Mouse (Mus musculus) megakaryocyte progenitor cell, adult 5-6 weeks (primary cell): ENCODE data around the gene Ifrd2. TPM values are rescaled to one million over a fixed set of nuclear protein-coding genes. Genes with fewer than 3 reads are reported as not detected.

ENCODE experiments used
- ATAC-seq: replicated peaks from 2 replicates; pipeline ENCODE4 v1.8.0; 2016; ENCODE audit warnings: mild to moderate bottlenecking, moderate TSS enrichment, inconsistent platforms; ENCODE audit not compliant: poor library complexity
- total RNA-seq, 2 experiments: library from RNA; stranded (forward) in 1 of 2; stranded (reverse) in 1 of 2; fragments of 157-497, 149-512 nt in 1 of 2; fragments of 200-1000 nt in 1 of 2; gene quantifications; 2 replicates each; pipeline versions ENCODE4 v1.2.3 to v1.2.4; 2015 to 2017

The Ifrd2 gene
- total RNA-seq (2015) (68.0 and 93.4 TPM in 2 replicates), total RNA-seq (2017) (31.5 and 72.4 TPM in 2 replicates)

DNA sequence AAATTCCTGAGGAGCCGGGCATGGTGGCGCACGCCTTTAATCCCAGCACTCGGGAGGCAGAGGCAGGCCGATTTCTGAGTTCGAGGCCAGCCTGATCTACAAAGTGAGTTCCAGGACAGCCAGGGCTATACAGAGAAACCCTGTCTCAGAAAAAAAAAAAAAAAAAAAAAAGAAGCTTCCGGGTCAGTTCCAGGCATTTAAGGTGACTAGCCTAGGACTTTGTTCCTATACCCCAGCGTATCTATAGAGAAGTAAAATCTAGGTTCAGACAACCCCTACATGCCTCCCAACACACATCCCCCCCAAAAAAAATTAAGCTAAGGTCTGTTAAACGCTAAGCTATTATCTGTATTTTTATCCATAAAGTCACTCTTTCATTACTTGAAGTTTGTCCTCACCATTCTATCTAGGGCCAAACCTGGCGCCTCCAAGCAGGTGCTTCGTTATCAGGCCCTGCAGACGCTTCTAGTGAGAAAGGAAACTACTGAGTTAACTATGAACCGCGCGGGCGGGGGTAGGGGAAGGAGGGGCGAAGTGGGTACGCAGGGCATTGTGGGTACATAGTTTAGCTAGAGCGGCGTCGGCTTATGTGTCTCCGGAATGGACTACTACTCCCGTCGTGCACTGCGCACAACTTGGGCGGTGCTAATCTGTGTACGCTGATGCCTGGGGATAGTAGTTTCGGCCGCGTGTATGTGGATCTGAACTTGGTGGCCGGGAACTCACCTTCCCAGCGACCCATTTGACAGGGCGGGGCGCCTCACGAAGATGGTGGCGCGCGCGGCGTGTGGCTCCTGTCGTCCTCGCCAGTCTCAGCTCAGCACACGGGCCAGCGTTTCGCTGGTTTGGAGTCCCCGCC lies at the start of gene Ifrd2:
Ifrd2 (plus strand) TSS at position 669 of the 859 bp plus-strand sequence.
- ATAC-seq, result peak; percentile 86

DNA sequence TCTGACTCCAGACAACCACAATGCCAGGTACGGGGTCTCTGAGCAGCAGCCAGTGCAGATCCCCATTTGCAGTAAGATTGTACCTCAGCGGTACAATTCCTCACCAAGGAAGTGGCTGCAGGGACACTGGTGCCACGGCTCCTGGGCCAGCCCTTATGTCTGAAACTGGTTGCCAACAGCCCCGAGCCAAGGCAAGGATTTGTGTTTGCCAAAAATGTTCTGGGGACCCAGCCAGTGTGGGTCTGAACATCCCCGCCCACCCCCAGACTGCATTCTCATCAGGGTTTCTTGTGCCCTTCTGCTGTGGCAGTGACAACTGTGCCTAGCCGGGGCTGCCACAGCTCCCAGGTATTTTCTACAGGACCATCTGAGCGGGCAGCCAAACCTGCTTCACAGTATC lies 49.2 kb upstream of the Ifrd2 start:
- ATAC-seq, result no peak

DNA sequence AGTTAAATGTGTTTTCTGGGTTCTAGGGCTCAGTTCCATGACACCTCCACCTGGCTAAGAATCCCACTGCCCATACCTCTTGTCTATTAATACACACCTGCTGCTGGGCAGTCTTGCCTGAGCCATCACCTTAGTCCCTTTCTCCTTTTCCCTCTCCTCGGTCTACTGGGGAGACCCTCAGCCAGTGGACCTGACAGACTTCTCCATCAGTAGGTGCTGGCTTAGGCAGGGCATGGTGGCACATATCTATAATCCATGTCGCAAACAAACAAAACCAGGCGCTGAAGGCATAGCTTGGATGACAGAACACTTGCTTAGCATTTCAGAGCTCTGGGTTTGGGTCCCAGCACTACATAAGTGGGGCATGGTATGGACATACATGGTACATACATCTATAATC lies 48.7 kb upstream of the Ifrd2 start:
- ATAC-seq, result no peak

DNA sequence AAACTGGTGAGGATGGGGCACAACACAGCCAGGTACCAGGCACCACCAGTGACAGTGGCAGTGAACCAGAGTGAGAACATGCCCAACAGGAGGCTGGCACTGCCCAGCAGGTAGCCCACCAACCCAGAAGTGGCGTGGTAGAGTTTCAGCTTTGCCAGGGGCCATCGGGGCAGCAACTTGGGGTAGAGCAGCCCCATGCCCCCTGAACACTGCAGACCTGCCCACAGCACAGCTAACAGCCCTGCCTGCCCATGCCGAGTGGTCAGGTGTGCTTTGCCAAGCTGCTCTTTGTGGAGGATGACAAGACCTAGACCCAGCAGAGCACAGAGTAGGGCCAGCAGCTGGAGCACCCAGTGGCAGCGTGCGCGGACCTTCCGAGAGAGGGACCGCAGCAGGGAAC lies 47.5 kb upstream of the Ifrd2 start:
- ATAC-seq, result no peak

DNA sequence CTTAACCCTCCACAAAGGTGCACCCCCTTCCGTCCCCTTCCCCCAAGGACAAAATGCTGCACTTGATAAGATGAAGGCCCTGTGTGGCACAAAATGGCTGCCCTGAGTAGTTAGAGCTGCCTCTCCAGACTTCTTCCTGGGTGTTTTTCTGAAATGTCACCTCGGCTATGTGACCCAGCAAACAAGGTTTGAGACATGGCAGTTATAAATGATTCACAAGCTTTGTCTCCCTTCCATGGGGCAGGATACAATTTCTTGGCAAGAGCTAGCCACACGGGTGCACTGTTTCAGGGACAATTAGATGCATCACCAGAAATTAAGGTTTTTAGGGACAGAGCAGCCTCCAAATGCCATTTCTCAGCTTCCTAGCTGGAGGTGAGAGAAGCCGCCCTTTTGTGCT lies 47.0 kb upstream of the Ifrd2 start:
- ATAC-seq, result no peak

DNA sequence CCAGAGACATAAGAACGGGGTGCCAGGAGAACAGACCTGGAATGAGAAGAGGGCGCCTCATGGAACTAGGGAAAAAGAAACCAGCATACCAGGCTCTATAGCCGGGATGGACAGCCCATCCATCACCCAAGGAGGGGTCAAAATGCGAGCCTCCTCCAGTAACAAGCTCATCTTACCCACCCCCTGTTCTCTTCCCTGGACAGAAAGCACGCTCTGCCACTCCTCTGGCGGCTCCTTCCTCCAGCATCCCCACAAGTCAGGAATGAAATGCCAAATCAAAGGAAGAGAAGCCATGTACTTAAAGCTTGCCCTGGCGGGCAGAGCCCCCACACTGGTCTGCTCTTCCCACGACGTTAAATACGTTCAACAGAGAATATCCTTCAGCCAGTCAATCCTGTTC lies 46.4 kb upstream of the Ifrd2 start:
- ATAC-seq, result no peak

DNA sequence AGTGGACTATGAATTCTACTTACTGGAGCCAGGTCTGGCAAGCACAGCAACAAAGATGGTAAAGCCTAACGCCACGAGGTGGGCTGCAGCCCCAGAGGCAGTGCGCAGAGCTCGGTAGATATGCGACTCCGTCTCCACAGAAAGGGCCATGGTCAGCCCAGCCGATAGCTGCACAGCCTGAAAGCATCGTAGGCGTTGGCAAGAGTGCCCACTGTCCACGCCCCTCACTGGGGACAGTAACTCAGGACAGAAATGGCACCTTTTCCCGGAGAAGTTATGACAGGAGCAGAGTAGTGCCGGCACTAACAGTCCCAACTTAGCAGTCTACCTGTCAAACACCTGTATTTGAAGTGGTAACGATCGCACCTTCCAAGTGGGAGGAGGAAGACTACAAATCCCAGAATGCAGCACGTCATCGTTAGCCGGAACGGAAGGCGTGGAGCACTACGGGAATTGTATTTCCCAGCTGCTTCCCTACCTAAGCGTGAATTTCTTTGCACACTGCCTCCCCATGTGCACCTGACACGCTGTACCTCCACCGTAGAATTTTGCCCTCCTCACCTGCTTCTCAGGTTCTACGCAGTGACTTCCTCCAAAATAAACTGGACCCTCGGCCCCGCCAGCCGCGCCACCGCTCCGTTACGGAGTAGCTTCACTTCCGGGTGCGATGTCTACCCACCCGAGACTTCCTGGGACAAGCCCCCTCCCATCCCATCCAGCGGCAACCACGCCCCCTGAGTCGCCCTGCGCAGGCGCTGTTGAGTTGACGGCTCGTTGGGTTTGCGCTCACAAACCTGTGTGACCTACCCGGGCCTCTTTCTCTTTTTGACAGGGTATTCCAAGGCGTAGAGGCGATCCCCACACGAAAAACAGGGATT lies 45.7 kb upstream of the Ifrd2 start, which contains the start of the genes Cyb561d2 and Nprl2:
Cyb561d2 (minus strand) TSS at position 720 of the 878 bp plus-strand sequence.
Nprl2 (plus strand) TSS at position 753 of the 878 bp plus-strand sequence.
- peak; percentile 83 for ATAC-seq

DNA sequence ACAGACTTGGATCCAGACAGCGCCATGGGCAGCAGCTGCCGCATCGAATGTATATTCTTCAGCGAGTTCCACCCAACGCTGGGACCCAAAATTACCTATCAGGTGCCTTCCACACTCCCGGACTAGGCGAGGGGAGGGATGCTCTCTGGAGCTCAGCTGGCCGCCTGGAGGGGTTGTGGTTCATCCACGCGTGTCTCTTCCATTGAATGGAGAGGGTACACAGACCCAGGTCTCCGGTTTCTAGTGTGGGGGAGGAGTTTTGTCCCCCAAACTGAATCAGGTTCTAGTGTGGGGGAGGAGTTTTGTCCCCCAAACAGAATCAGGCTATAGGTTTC lies 45.1 kb upstream of the Ifrd2 start:
- 0 out of 2 replicates have a peak, but pooled peaks have one; percentile 0 for ATAC-seq

DNA sequence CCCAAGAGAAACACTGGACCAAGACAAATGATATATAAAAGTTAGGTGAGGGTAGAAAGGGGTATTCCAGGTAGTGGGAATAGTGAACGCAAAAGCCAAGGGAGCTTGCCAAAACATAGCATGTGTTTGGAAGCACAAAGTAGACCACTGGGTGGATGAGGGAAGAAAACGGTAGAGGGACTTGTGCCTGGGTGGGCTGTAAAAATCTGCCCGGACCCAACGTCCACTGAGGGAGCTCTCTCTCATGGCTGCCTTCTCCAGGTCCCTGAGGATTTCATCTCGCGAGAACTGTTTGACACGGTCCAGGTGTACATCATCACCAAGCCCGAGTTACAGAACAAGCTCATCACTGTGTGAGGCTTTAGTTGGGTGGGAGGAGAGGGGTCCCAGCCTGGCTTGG lies 44.7 kb upstream of the Ifrd2 start:
- no peak for ATAC-seq

DNA sequence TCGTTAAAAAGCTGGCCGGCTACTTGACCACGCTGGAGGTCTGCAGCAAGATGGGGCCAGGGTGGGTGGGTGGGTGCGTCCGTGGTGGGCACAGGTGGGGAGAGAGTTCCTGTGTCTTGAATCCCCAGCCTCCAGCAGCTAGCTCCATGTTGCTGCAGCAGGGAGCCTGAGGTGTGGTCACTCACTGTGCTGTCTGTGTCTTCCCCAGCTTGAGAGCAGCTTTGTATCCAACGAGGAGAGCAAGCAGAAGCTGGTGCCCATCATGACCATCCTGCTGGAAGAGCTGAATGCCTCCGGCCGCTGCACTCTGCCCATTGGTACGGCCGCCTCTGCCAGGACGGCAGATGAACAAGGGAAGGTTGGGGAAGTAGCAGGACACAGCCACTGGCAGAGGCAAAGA lies 44.1 kb upstream of the Ifrd2 start:
- ATAC-seq, result no peak

DNA sequence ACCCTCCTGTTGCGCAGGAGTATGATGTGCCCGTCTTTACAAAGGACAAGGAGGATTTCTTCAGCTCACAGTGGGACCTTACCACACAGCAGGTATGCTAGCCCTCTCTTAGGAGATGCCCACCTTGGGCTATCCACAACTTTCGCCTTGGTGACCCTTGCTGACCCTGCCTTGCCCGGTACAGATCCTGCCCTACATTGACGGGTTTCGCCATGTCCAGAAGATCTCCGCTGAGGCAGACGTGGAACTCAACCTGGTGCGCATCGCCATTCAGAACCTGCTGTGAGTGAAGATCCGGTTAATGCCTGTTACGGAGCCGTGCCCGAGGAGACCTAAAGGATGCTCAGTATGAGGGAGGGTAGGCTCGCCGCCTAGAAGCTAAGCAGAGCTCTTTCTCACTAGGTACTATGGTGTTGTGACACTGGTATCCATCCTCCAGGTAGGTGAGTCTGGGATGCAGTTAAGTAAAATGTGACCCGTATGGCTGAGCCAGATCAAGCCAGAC lies 43.2 kb upstream of the Ifrd2 start:
- no peak for ATAC-seq

DNA sequence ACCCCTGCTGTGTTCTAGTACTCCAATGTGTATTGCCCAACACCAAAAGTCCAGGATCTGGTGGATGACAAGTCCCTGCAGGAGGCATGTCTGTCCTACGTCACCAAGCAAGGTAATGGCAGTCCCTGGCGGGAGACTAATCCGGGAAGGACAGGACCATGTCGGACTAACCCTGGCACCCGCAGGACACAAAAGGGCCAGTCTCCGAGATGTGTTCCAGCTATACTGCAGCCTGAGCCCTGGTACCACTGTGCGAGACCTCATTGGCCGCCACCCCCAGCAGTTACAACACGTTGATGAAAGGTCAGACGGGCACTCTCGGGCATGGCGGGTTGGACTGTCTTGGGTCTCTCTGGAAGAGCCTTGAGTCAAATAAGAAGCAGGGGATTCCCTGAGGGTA lies 42.7 kb upstream of the Ifrd2 start:
- ATAC-seq, result no peak

DNA sequence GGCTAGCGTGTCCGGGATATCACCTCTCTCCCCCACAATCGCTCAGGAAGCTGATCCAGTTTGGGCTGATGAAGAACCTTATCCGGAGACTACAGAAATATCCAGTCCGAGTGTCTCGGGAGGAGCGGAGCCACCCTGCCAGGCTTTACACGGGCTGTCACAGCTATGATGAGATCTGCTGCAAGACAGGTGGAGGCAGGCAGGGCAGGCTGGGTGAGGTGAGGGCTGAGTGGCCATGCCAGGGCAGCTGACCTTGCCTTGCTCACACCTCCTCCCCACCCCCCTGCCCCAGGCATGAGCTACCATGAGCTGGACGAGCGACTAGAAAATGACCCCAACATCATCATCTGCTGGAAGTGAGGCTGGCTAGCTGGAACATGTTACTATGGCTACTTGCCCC lies 42.2 kb upstream of the Ifrd2 start:
- no peak for ATAC-seq

DNA sequence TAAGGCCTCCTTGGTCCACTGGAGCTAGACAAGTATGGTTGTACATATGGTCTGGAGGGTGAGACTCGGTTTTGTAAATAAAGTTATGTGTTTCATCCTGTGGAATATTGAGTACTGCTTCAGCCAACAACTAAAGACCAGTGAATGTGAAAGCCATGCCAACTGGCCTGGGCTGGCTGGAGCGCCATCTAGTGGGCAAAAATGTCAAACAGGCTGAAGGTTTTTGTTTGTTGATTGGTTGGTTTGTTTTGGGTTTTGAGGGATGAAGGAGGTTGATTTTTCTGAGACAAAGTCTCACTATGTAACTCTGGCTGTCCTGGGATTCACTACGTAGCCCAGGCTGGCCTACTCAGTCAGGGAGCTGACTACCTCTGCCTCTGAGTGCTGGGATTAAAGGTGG lies 41.8 kb upstream of the Ifrd2 start:
- ATAC-seq, result peak; percentile 16; the same call in 1 of the 2 replicates

DNA sequence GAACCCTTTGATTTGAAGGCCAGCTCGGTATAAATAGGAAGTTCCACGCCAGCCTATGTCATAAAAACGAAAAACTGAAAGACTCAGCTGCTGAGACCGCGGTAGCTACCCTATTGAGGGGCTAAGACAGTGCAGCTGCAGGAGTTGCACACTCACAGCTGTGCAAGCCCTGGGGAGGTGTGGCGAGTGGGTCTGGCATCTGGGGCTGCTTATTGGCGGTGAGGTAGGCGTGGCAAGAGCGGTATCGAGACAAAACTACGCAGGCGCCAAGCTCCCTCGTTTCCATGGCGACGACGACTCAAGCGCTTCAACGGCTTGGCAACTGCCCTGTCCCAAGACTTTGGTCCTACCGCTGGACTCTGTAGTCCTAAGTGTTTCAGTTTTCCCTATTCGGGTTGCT lies 40.4 kb upstream of the Ifrd2 start, which contains the start of gene Zmynd10:
Zmynd10 (plus strand) TSS at position 273 of the 400 bp plus-strand sequence.
- peak; percentile 71 for ATAC-seq

DNA sequence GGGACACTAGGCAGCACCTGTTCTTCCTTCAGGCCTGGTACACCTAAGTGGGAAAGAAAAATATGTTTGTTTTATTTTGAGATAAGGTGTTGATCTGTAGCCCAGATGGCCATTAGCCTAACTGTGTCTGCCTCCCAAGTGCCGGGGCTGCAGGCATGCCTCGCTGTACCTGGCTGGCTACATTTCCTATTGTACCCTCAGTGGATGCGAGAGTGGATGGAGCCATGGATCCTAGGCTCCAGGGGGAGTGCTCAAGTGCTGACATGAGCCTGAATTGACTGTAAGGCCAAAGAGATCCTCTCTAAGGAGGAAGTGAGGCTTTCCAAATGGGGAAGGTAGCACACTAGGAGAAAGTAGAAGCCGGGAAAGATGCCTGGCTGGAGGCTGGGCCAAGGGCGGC lies 39.5 kb upstream of the Ifrd2 start:
- ATAC-seq, result no peak

DNA sequence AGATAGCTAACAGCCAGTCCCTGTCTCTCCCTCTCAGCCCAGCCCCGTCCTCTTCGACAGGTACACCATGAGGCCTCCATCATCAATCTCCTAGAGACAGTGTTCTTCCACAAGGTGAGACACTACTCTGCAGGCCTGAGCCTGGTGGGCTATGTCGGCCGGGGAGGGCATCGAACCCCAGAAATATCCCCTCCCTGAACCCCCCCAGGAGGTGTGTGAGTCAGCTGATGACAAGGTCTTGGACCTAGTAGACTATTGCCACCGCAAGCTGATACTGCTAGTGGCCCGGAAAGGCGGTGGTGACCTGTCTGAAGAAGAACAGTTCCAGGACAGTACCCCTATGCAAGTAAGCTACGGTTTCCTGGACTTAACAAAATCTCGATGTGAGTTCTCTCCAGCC lies 38.6 kb upstream of the Ifrd2 start:
- ATAC-seq, result no peak

DNA sequence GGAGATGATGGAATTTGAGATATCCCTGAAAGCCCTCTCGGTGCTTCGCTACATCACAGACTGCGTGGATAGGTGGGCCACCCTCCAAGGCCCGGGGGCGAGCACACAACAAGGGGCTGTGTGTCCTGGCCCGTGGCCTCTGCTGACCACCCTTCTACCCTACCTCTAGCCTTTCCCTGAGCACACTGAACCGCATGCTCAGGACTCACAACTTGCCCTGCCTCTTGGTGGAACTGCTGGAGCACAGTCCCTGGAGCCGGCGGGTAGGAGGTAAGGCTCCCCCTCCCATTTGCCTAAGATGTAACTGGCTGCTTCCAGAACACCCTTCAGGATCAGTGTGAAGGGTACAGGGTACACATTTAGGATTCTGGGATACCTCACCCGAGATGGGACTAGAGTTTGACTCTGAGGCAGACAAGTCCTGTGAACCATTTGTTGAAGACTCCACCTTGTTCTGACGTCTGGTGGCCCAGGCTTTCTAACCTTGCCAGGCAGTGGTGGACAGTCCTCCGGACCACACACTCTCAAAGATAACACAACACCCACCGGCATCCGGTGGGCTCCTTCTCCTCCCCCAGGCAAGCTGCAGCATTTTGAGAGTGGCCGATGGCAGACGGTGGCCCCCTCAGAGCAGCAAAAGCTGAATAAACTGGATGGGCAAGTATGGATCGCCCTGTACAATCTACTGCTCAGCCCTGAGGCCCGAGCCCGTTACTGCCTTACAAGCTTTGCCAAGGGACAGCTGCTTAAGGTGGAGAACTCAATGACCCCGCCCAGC lies 38.0 kb upstream of the Ifrd2 start:
- ATAC-seq, result no peak

DNA sequence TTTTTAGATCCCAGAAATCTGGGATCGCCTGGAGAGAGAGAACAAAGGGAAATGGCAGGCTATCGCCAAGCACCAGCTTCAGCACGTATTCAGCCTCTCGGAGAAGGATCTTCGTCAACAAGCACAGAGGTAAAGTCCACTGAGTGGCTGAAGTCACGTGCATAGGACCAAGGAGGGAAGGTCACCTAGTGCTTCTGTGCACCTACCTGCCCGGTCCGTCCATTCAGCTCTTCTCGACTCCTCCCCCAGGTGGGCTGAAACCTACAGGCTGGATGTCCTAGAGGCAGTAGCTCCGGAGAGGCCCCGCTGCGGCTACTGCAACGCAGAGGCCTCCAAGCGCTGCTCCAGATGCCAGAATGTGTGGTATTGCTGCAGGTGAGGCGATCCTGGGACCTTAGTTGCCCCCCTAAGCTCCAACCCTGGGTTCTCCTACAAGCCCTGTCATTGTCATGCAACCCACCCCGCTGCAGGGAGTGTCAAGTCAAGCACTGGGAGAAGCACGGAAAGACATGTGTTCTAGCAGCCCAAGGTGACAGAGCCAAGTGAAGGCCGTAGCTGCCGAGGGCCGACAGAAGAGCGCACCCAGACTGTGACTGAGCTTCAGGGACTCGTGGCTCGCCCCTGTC lies 36.8 kb upstream of the Ifrd2 start:
- no peak for ATAC-seq
